Mouse (Mus musculus) kidney, embryonic 14.5 days (tissue): ENCODE results near the gene Nat8f5. TPM values are rescaled to one million over a fixed set of nuclear protein-coding genes. Genes with fewer than 3 reads are reported as not detected.
"Not testable (repeated sequence)": the region's sequence is repeated elsewhere in the genome, so short reads cannot be mapped to it uniquely, and the experiment has no call there.

Experiments used
- ATAC-seq: fragments of 200-750 bp; cut with Nextera tagmentation; 2 replicates; pipeline ENCODE4 v1.8.0; 2017; ENCODE audit warnings: moderate number of reproducible peaks, mild to moderate bottlenecking, moderate TSS enrichment, moderate library complexity; ENCODE audit not compliant: low FRiP score, low TSS enrichment
- H3K27ac ChIP-seq: fragments of 300-500 bp; sonication (generic); 2 replicates; pipeline ENCODE4 v1.5.1; 2014; ENCODE audit warnings: low read depth, mild to moderate bottlenecking, low read length, moderate library complexity, mixed read lengths
- H3K27me3 ChIP-seq: fragments of 300-500 bp; sonication (generic); 2 replicates; pipeline ENCODE4 v1.6.1; 2014; ENCODE audit warnings: mild to moderate bottlenecking, low read length; ENCODE audit not compliant: control insufficient read depth, insufficient read depth
- H3K36me3 ChIP-seq: fragments of 300-500 bp; sonication (generic); 2 replicates; pipeline ENCODE4 v1.6.1; 2014; ENCODE audit warnings: low read length, mixed read lengths; ENCODE audit not compliant: control insufficient read depth, insufficient read depth
- H3K4me1 ChIP-seq: fragments of 300-500 bp; sonication (generic); 2 replicates; pipeline ENCODE4 v1.6.1; 2014; ENCODE audit warnings: low read length, mixed read lengths; ENCODE audit not compliant: control insufficient read depth, insufficient read depth
- H3K4me2 ChIP-seq: fragments of 300-500 bp; sonication (generic); replicated peaks from 2 replicates; pipeline ENCODE4 v1.6.1; 2014; ENCODE audit warnings: low read depth, mild to moderate bottlenecking, low read length
- H3K4me3 ChIP-seq: fragments of 300-500 bp; sonication (generic); 2 replicates; pipeline ENCODE4 v1.5.1; 2014; ENCODE audit warnings: mild to moderate bottlenecking, low read length
- H3K9ac ChIP-seq: fragments of 300-500 bp; sonication (generic); 2 replicates; pipeline ENCODE4 v1.6.1; 2014; ENCODE audit warnings: low read depth, mild to moderate bottlenecking, low read length, moderate library complexity
- H3K9me3 ChIP-seq: fragments of 300-500 bp; sonication (generic); 2 replicates; pipeline ENCODE4 v1.6.1; 2016; ENCODE audit warnings: low read length; ENCODE audit not compliant: control insufficient read depth
- WGBS: fragments of 180-500 bp; shearing (Covaris S2); extraction: QIAGEN DNeasy Blood & Tissue Kit; methylation state at CpG from one replicate; pipeline ENCODE4 v1.1.7; 2014; 5-methylcytosine and 5-hydroxymethylcytosine counted together
- polyA plus RNA-seq: library from polyadenylated mRNA; unstranded; fragments of >200 nt; fragmentation: Nextera tagmentation; extraction: Ambion mirVana; gene quantifications from 2 replicates; pipeline ENCODE4 v1.2.1, GENCODE M21; 2014

The Nat8f5 gene
- polyA plus RNA-seq, 1 experiment from 2014 or later, result not detected

DNA sequence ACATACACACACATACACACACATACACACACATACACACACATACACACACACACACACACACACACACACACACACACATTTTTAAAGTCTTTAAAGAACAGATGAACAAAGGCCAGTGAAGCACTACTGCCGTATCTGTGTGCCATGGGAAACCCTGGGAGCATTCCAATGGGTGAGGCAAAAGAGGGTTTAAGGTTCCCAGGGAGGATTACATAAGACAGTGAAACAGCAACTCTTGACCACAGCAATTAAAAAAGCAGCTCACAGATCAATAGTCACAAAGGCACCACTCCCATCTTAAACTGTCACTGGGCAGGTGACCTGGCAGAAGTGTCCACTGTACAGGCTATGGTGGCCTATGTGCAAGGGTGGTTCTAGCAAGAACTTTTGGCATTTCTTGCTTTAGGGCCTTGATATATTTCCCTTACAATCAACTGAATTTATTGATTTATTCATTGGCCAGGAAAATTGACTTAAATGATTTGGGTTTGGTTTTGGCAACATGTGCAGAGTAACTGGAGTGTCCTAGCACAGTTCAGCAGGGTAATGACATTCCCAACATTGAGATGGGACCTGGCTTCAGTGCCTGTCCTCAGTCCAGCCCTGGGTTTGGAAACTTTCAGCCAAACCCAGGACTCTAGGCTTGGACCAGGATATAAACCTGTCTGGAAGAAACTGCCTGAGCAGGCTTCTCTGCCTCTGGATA is 2.8 kb upstream of the Nat8f5 start:
- 91% methylated on average over 1 of the region's 1 CpGs for WGBS
- Histone ChIP-seq H3K27me3 (no peaks in the 10 kb centered on the region), H3K4me2 (no peak overlapping the region), H3K4me1 (no peaks in the 10 kb centered on the region), H3K36me3 (no peaks in the 10 kb centered on the region), H3K9me3 (no peaks in the 10 kb centered on the region), H3K9ac (no peak overlapping the region), H3K27ac (no peak overlapping the region), H3K4me3 (no peak overlapping the region)
- no peak for ATAC-seq

DNA sequence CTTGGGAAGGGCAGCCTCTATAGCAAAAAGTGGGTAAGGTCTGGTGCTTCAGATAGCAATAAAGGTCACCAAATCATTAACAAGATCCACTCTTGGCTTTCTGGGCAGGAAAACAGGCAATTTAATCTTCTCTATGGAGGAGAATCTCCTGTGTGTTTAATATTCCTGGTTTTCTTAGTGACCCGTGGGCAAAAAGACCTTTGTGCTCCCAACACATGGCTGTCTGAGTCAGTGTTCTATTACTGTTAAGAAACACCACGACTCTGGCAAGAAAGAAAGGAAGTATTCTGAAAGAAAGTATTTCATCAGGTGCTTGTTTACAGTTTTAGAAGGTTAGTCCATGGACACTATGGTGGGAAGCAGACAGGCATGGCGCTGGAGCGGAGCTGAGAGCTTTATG is 1.5 kb upstream of the Nat8f5 start:
- H3K36me3 ChIP-seq, result no peaks in the 10 kb centered on the region
- no peak overlapping the region for H3K9ac ChIP-seq
- H3K27ac ChIP-seq, result no peak overlapping the region
- no peak overlapping the region for H3K4me2 ChIP-seq
- no peak for ATAC-seq
- H3K4me1 ChIP-seq, result no peaks in the 10 kb centered on the region
- 89% methylated on average over 4 of the region's 4 CpGs for WGBS
- no peak overlapping the region for H3K4me3 ChIP-seq
- no peaks in the 10 kb centered on the region for H3K27me3 ChIP-seq
- H3K9me3 ChIP-seq, result no peaks in the 10 kb centered on the region

DNA sequence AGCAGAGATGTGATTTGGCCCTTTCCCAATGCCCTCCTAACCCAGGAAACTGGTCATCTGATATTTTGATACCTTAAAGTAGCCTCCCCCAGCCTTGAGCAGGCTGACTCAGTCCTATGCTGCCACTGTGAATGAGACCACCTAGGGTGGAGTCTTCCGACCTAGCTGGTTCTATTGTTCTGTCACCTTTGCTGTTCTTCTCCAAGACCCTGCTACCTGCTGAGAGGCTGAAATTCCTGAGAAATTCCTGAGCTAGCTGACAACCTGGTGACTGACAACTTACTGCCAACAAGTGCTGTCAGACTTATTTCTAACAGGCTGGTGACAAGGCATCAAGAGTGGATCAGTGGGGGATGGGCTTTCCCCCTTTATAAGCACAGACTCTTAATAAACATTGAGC is 2.4 kb downstream of the Nat8f5 start:
- Histone ChIP-seq H3K9ac (no peak overlapping the region), H3K36me3 (no peaks in the 10 kb centered on the region), H3K9me3 (no peaks in the 10 kb centered on the region), H3K27ac (no peak overlapping the region), H3K4me2 (no peak overlapping the region), H3K27me3 (no peaks in the 10 kb centered on the region), H3K4me3 (no peak overlapping the region), H3K4me1 (no peaks in the 10 kb centered on the region)
- ATAC-seq, result no peak
- WGBS, result 71% methylated on average over 1 of the region's 1 CpGs

- no peak overlapping the region for H3K4me2 ChIP-seq
- no peak overlapping the region for H3K27ac ChIP-seq
- H3K4me3 ChIP-seq, result no peak overlapping the region
- 87% methylated on average over 2 of the region's 2 CpGs for WGBS
- no peaks in the 10 kb centered on the region for H3K9me3 ChIP-seq
- H3K36me3 ChIP-seq, result no peaks in the 10 kb centered on the region
- no peaks in the 10 kb centered on the region for H3K27me3 ChIP-seq
- H3K4me1 ChIP-seq, result no peaks in the 10 kb centered on the region
- no peak overlapping the region for H3K9ac ChIP-seq
- ATAC-seq, result no peak
Measured at GRCm38 (mm10) chr6:85813339-85813738, 7.4 kb downstream of the Nat8f5 start.

- ATAC-seq, result peak; percentile 64; the same call in 1 of the 2 replicates
- not testable (repeated sequence) for H3K4me3 ChIP-seq, H3K4me1 ChIP-seq, H3K27me3 ChIP-seq, H3K27ac ChIP-seq, H3K9ac ChIP-seq, H3K36me3 ChIP-seq, H3K4me2 ChIP-seq, H3K9me3 ChIP-seq
- WGBS, result 40% methylated on average over 2 of the region's 3 CpGs
Measured at GRCm38 (mm10) chr6:85810942-85811537, 9.7 kb downstream of the Nat8f5 start.

DNA sequence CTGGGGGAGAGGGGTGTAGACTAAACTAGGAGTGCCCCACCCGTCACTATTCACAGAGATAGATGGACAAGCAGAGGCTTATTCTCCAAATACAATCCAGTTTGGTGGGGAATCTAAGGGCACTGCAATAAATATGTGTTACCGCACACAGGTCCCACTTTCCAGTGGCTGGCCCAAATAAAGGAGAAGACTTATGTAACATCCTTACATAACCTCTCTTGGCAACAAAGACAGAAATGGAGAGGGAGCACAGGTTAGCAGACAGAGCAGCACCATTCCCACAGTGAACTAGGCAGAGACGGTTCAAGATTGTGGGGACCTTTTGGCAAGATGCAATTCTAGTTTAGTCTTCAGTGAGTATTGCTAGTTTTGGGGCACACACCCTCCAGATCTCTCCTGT is 10.3 kb downstream of the Nat8f5 start:
- H3K9ac ChIP-seq, H3K27ac ChIP-seq, H3K9me3 ChIP-seq, ATAC-seq, H3K36me3 ChIP-seq, H3K27me3 ChIP-seq, H3K4me2 ChIP-seq, H3K4me1 ChIP-seq, H3K4me3 ChIP-seq: not testable (repeated sequence)
- 80% methylated on average over 2 of the region's 3 CpGs for WGBS

GRCm38 (mm10) chr6:85809784-85810183 is 11.0 kb downstream of the Nat8f5 start:
- not testable (repeated sequence) for H3K27me3 ChIP-seq, H3K4me3 ChIP-seq, H3K4me1 ChIP-seq, H3K36me3 ChIP-seq, H3K9ac ChIP-seq, H3K4me2 ChIP-seq, H3K27ac ChIP-seq, ATAC-seq, H3K9me3 ChIP-seq
- 61% methylated on average over 2 of the region's 3 CpGs for WGBS

- WGBS, result 71% methylated on average over 5 of the region's 5 CpGs
Measured at GRCm38 (mm10) chr6:85803180-85803579, 17.6 kb downstream of the Nat8f5 start.

More at GRCm38 (mm10) chr6:85803180-85803579, 17.6 kb downstream of the Nat8f5 start:
- not testable (repeated sequence) for H3K27ac ChIP-seq, H3K9me3 ChIP-seq, H3K9ac ChIP-seq, ATAC-seq, H3K4me2 ChIP-seq, H3K4me3 ChIP-seq, H3K4me1 ChIP-seq, H3K36me3 ChIP-seq, H3K27me3 ChIP-seq
